9 mouse cellular contexts compared by ENCODE assay signal in the genomic region with DNA sequence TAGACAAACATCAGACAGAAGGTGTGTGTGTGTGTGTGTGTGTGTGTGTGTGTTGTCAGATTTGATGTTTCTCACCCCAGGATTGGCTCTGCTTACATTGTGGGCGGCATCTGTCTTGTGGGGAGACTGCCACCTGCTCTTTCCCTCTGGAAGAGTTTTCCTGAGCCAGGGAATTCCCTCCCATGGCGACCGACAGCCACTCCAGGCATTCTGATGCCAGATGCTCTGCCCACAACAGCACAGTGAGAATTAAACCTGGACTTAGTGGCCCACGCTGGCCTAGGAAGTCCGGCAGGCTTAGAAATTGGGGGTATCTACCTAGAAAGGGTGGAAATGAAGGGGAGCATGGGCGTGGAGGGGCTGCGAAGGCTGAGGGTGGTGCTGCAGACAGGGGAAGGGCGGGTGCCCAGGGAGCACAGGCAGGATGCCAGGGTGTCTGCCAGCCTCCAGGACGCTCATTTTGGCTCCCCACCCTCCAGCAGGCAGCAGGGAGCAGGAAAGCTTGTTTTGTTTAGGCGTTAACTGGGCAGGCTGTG. TPM values are rescaled to one million over a fixed set of nuclear protein-coding genes. Genes with fewer than 3 reads are reported as not detected.
DNase-seq lines count a peak whose midpoint lies in the region; ATAC-seq lines count a peak whose summit lies in the region.
"Had no signal": no experiment of that assay in that cellular context is flagged by ENCODE, and none has a peak within 500 bp of the region (broad histone marks: within the 10 kb centered on the region; RNA-seq: fewer than 3 reads in every experiment).

No protein-coding gene starts in this region.

- ATAC-seq in midbrain, embryonic 11.5 days (ENCODE audit: low FRiP score), result no peak
- no peak for ATAC-seq in erythroblast, adult 5-6 weeks (replicated peaks; ENCODE audit: low FRiP score, poor library complexity, severe bottlenecking)

- 0 out of 2 replicates have a peak, but pooled peaks cover 9% of the 10 kb centered on the region for H3K27me3 ChIP-seq in heart, embryonic 10.5 days (ENCODE audit: insufficient read depth, poor library complexity, severe bottlenecking)
- no peaks in the 10 kb centered on the region for H3K27me3 ChIP-seq in midbrain, embryonic 11.5 days (ENCODE audit: control insufficient read depth, insufficient read depth, low read length)

- 0 out of 2 replicates have a peak, but pooled peaks cover 4% of the 10 kb centered on the region for H3K4me1 ChIP-seq in heart, embryonic 10.5 days
- no peaks in the 10 kb centered on the region for H3K4me1 ChIP-seq in midbrain, embryonic 11.5 days (ENCODE audit: control insufficient read depth, insufficient read depth, low read length)

- no peaks in the 10 kb centered on the region for H3K9me3 ChIP-seq in heart, embryonic 10.5 days
- no peaks in the 10 kb centered on the region for H3K9me3 ChIP-seq in midbrain, embryonic 11.5 days (ENCODE audit: control insufficient read depth, low read length)

- no peak overlapping the region for H3K4me3 ChIP-seq in heart, embryonic 10.5 days
- H3K4me3 ChIP-seq in midbrain, embryonic 11.5 days (ENCODE audit: low read depth, low read length), result no peak overlapping the region

- WGBS in heart, embryonic 10.5 days, result 66% methylated on average over 10 of the region's 10 CpGs
- WGBS in midbrain, embryonic 11.5 days, result 63% methylated on average over 10 of the region's 10 CpGs

- H3K9ac ChIP-seq in midbrain, embryonic 11.5 days (ENCODE audit: low read length), result peak overlapping the region; percentile 20; the same call in 1 of the 2 replicates

- no peak overlapping the region for H3K27ac ChIP-seq in heart, embryonic 10.5 days
- no peak overlapping the region for H3K27ac ChIP-seq in midbrain, embryonic 11.5 days (ENCODE audit: low read depth, low read length)
- H3K27ac ChIP-seq: macrophage had no signal

- peak; percentile 69 to 76 for DNase-seq in heart, adult 18-20 months
- no peak for DNase-seq in heart, embryonic 10.5 days (ENCODE audit: low spot score)
- peak; percentile 84 to 86 for DNase-seq in cerebellum, postnatal 25 days
- DNase-seq in heart, adult 9 months (ENCODE audit: low spot score in 2 of 2), result peak; percentile 24 to 52
- peak; percentile 74 to 75 for DNase-seq in layer of hippocampus, postnatal 36 days
- no peak for DNase-seq in midbrain, embryonic 11.5 days (ENCODE audit: low spot score, missing footprints)
- no peak for DNase-seq in thymus, postnatal 36 days

- no peaks in the 10 kb centered on the region for H3K36me3 ChIP-seq in heart, embryonic 10.5 days
- no peaks in the 10 kb centered on the region for H3K36me3 ChIP-seq in midbrain, embryonic 11.5 days (ENCODE audit: control insufficient read depth, insufficient read depth, low read length)

- no peak overlapping the region for H3K4me2 ChIP-seq in midbrain, embryonic 11.5 days

RNA-seq across cellular contexts. Expression of a gene that starts 8.6 kb away (rescaled TPM):
- 10 to 100 TPM; 18.3 to 22.5 TPM for total RNA-seq in heart, adult 18-20 months (2021)
- polyA plus RNA-seq in heart, embryonic 10.5 days (2016; fragmentation: Nextera tagmentation; extraction: Ambion mirVana), result 14.2 and 17.3 TPM in 2 replicates
- 10 to 100 TPM; 39.2 to 40.5 TPM for total RNA-seq in layer of hippocampus, postnatal 36 days (2021)
- 24.7 and 24.8 TPM in 2 replicates for polyA plus RNA-seq in midbrain, embryonic 11.5 days (2014; fragmentation: Nextera tagmentation; extraction: Ambion mirVana)
- total RNA-seq in erythroblast, adult 5-6 weeks (2015; ENCODE audit: low replicate concordance), result 6.7 and 7.3 TPM in 2 replicates
- 3.1 and 12.8 TPM in 2 replicates for total RNA-seq in erythroblast, adult 5-6 weeks (2017; ENCODE audit: low replicate concordance)

Comparison
In these comparisons a context has a peak if more than half of its experiments do, and no peak if none do; other contexts are left out.
1. DNase-seq: peak in heart, adult 18-20 months (2 of 2), cerebellum, postnatal 25 days (2 of 2), heart, adult 9 months (2 of 2) and layer of hippocampus, postnatal 36 days (2 of 2); none in heart, embryonic 10.5 days (single experiment), midbrain, embryonic 11.5 days (single experiment) and thymus, postnatal 36 days (0 of 2).